Comparison of ENCODE assay signal across 24 mouse cellular contexts in genomic region chr1:72592350-72592749, GRCm38 (mm10). TPM values are rescaled to one million over a fixed set of nuclear protein-coding genes. Genes with fewer than 3 reads are reported as not detected.
DNase-seq lines count a peak whose midpoint lies in the region; ATAC-seq and TF ChIP-seq lines count a peak whose summit lies in the region.
"Had no signal": no experiment of that assay in that cellular context is flagged by ENCODE, and none has a peak within 500 bp of the region (broad histone marks: within the 10 kb centered on the region; RNA-seq: fewer than 3 reads in every experiment).

No protein-coding gene starts in this region.

- H3K36me3 ChIP-seq in heart, postnatal 0 days (replicated peaks; ENCODE audit: control insufficient read depth, insufficient read depth, low read length): peaks cover 58% of the 10 kb centered on the region
- peaks cover 1% of the 10 kb centered on the region for H3K36me3 ChIP-seq in testis, adult 2 months (ENCODE audit: control insufficient read depth, insufficient read depth, low read length)

- no peak for ATAC-seq in heart, postnatal 0 days (ENCODE audit: insufficient read depth, low read depth)
- ATAC-seq: activated CD4-positive, CD25-positive, alpha-beta regulatory T cell, adult 4 months; forebrain, embryonic 14.5 days; inflammation-experienced regulatory T-cells, adult 6 months; intestine, postnatal 0 days; Patski had no signal

- no peak for TF ChIP-seq POLR2A in testis, adult 2 months (IDR thresholded peaks at IDR 0.05; ENCODE audit: control insufficient read depth, low read depth, low read length)

- peaks cover 17% of the 10 kb centered on the region; the same call in 1 of the 2 replicates for H3K4me1 ChIP-seq in heart, postnatal 0 days (ENCODE audit: control insufficient read depth, insufficient read depth)
- no peaks in the 10 kb centered on the region for H3K4me1 ChIP-seq in testis, adult 2 months (ENCODE audit: control insufficient read depth, insufficient read depth, low read length)
- H3K4me1 ChIP-seq: embryonic facial prominence, embryonic 15.5 days; forebrain, embryonic 10.5 days; hindbrain, embryonic 12.5 days had no signal

- intact Hi-C loops in gastrocnemius, adult 2 months (cut with DNase I): loop anchor here (10.0 kb wide), 1 partner anchor 122 kb away; the partner anchor contains the start of gene Rpl37a

- no peak overlapping the region for H3K4me2 ChIP-seq in heart, postnatal 0 days (ENCODE audit: low read depth, low read length)
- H3K4me2 ChIP-seq: embryonic facial prominence, embryonic 15.5 days; hindbrain, embryonic 12.5 days had no signal

- no peak overlapping the region for H3K9ac ChIP-seq in heart, postnatal 0 days (replicated peaks; ENCODE audit: low read depth, low read length)
- H3K9ac ChIP-seq: embryonic facial prominence, embryonic 15.5 days; hindbrain, embryonic 12.5 days had no signal

- no peak for TF ChIP-seq EP300 in heart, postnatal 0 days (IDR thresholded peaks at IDR 0.05; ENCODE audit: low read depth)

- no peak for DNase-seq in gastrocnemius, adult 2 months
- no peak for DNase-seq in gastrocnemius, adult 18-20 months (ENCODE audit: low spot score)
- no peak for DNase-seq in heart, postnatal 0 days (ENCODE audit: low spot score)
- DNase-seq in heart, postnatal 4 days: no peak
- no peak for DNase-seq in testis, postnatal 10 days (ENCODE audit: low spot score)
- DNase-seq: adrenal gland, postnatal 10 days; cerebellum, adult 2 months; cerebellum, postnatal 14 days; embryo, embryonic 11 days; gastrocnemius, postnatal 10 days; heart, postnatal 36 days had no signal

- TF ChIP-seq CTCF in gastrocnemius, adult 2 months (IDR thresholded peaks at IDR 0.05): no peak
- no peak for TF ChIP-seq CTCF in heart, postnatal 0 days (IDR thresholded peaks at IDR 0.05; ENCODE audit: low read depth)
- TF ChIP-seq CTCF in testis, adult 2 months (IDR thresholded peaks at IDR 0.05; ENCODE audit: control insufficient read depth, insufficient read depth, insufficient replicate concordance, low read depth, low read length): no peak

- 85% methylated on average over 3 of the region's 3 CpGs for WGBS in heart, postnatal 0 days

- H3K27ac ChIP-seq in gastrocnemius, adult 2 months: peak overlapping the region; percentile 81
- peak overlapping the region; percentile 87 for H3K27ac ChIP-seq in heart, postnatal 0 days (ENCODE audit: low read depth)
- peak overlapping the region; percentile 40; the same call in 1 of the 2 replicates for H3K27ac ChIP-seq in testis, adult 2 months (ENCODE audit: control insufficient read depth, insufficient read depth, low read depth, low read length)
- H3K27ac ChIP-seq: forebrain, embryonic 10.5 days; hindbrain, embryonic 12.5 days had no signal

- H3K27me3 ChIP-seq in heart, postnatal 0 days (ENCODE audit: control insufficient read depth, insufficient read depth, low read length): no peaks in the 10 kb centered on the region
- H3K27me3 ChIP-seq in testis, adult 2 months (ENCODE audit: control insufficient read depth, insufficient read depth, low read length): no peaks in the 10 kb centered on the region
- H3K27me3 ChIP-seq: CH12.LX; embryonic facial prominence, embryonic 15.5 days; hindbrain, embryonic 12.5 days; Patski had no signal

- H3K9me3 ChIP-seq in heart, postnatal 0 days (replicated peaks; ENCODE audit: control insufficient read depth, low read length): no peaks in the 10 kb centered on the region
- H3K9me3 ChIP-seq: embryonic facial prominence, embryonic 15.5 days; forebrain, embryonic 10.5 days; hindbrain, embryonic 12.5 days had no signal

- H3K4me3 ChIP-seq in gastrocnemius, adult 2 months: no peak overlapping the region
- no peak overlapping the region for H3K4me3 ChIP-seq in heart, postnatal 0 days (ENCODE audit: low read depth, low read length)
- no peak overlapping the region for H3K4me3 ChIP-seq in testis, adult 2 months (ENCODE audit: control insufficient read depth, low read depth, low read length)
- H3K4me3 ChIP-seq: embryonic facial prominence, embryonic 15.5 days; erythroblast, embryonic 14.5 days; forebrain, embryonic 10.5 days; hindbrain, embryonic 12.5 days had no signal

RNA-seq across cellular contexts. Expression of gene Smarcal1, which starts 9.3 kb away (rescaled TPM):
- 10 to 100 TPM; 20.4 to 21.8 TPM for total RNA-seq in gastrocnemius, adult 2 months (2021)
- total RNA-seq in gastrocnemius, adult 18-20 months (2021): 10 to 100 TPM; 18.5 to 21.9 TPM
- 31.9 and 36.7 TPM in 2 replicates for total RNA-seq in heart, postnatal 0 days (2014; rRNA removed; ENCODE audit: low replicate concordance)
- polyA plus RNA-seq in heart, postnatal 0 days (2015; fragmentation: Nextera tagmentation; extraction: Ambion mirVana): 9.8 and 11.0 TPM in 2 replicates
- 10 to 100 TPM; 32.3 to 34.7 TPM for total RNA-seq in heart, postnatal 4 days (2021)
- 10.7 and 12.9 TPM in 2 replicates for polyA plus RNA-seq in testis, adult 2 months (2012; rRNA removed)

RNA-seq across cellular contexts. Expression of gene March4, which starts 55.6 kb away (rescaled TPM):
- under 1 TPM; 0.26 to 0.73 TPM for total RNA-seq in gastrocnemius, adult 2 months (2021)
- total RNA-seq in gastrocnemius, adult 18-20 months (2021): under 1 TPM; 0.24 to 0.62 TPM
- total RNA-seq in heart, postnatal 0 days (2014; rRNA removed; ENCODE audit: low replicate concordance): not detected in 2 replicates
- polyA plus RNA-seq in heart, postnatal 0 days (2015; fragmentation: Nextera tagmentation; extraction: Ambion mirVana): 0.03 TPM in 1 of 2 replicates, not detected in the other
- total RNA-seq in heart, postnatal 4 days (2021): not detected
- polyA plus RNA-seq in testis, adult 2 months (2012; rRNA removed): 0.33 and 0.43 TPM in 2 replicates
- total RNA-seq: common myeloid progenitor, adult 5-6 weeks; heart, postnatal 36 days had no signal
- polyA plus RNA-seq: activated CD4-positive, CD25-positive, alpha-beta regulatory T cell, adult 4 months; embryonic facial prominence, embryonic 11.5 days; erythroblast, embryonic 14.5 days; forebrain, embryonic 10.5 days; inflammation-experienced regulatory T-cells, adult 6 months had no signal
